Mouse (Mus musculus) heart, postnatal 10 days (tissue): ENCODE results near the gene Acsm1. TPM values are rescaled to one million over a fixed set of nuclear protein-coding genes. Genes with fewer than 3 reads are reported as not detected.

ENCODE experiments used
- DNase-seq, 2 experiments: peaks; one replicate each; pipeline ENCODE4 v3.0.0; 2021
- intact Hi-C: fragments of 180-260 bp; cut with DNase I; formaldehyde crosslinking; loops from one replicate; pipeline ENCODE4 v1.15.1; 2025
- total RNA-seq, 2 experiments: library from RNA; stranded (reverse); gene quantifications; 2 replicates each; pipeline ENCODE4 v1.2.3; 2021

The Acsm1 gene
- total RNA-seq, 2 experiments from 2014 or later: not detected

- DNase-seq: no peak
- intact Hi-C loops: loop anchor here (5.0 to 10.0 kb wide), 3 partner anchors 132 to 434 kb away; partner anchors contain the start of genes Acsm5 and Tmem159
Observed at GRCm38 (mm10) chr7:119670395-119670794, 63.6 kb downstream of the Acsm1 start.

- intact Hi-C loops: loop anchor here (5.0 to 10.0 kb wide), 3 partner anchors 131 to 434 kb away; partner anchors contain the start of genes Acsm5 and Tmem159
- no peak for DNase-seq
Observed at GRCm38 (mm10) chr7:119670925-119671324, 64.1 kb downstream of the Acsm1 start.

DNA sequence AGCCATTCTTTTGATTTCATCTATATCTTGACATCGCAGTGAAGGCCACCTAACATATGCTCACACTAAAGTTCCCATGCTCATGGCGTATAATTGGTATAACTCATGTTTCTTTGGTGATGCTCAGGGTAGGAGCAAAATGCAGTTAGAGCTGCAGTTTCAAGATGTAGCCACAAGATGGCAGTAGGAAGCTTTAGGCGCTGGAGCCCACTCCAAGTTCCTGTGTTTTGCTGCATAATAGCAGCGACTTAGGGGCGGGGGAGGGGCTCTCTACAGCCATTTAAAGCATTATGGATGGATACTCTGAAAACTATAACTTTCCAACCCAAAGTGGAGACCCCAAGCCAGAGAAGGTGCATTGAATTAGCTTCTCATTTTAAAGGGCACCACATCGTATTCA lies 66.6 kb downstream of the Acsm1 start:
- DNase-seq: peak; percentile 28 to 40

DNA sequence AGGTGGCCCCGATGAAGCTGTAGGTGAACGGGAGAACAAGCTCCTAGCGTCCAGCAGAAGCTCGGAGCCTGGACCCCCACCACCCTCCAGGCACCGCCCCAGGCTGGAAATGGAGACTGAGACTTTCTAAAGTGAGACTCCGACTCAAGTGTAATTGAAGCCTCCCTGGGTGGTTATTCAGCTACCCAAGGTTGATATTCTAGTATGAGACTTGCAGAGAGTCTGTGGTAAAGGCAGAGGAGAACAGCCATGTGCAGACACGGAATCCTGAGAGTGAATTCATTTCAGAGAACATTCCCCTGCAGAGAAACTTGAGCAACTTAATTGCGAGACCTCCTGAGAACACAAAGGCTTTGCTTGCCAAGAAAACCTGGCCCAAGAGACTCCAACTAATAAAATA lies 73.3 kb downstream of the Acsm1 start:
- intact Hi-C loops: no loop called here
- DNase-seq: no peak

More for the DNA sequence above, 66.6 kb downstream of the Acsm1 start:
- intact Hi-C loops: loop anchor here (2.0 to 10.0 kb wide), 4 partner anchors 129 to 653 kb away; partner anchors contain the start of genes Acsm5 and Tmem159

- no peak for DNase-seq
- intact Hi-C loops: no loop called here
Observed at GRCm38 (mm10) chr7:119682699-119683098, 75.9 kb downstream of the Acsm1 start.

GRCm38 (mm10) chr7:119689726-119690125 lies 82.9 kb downstream of the Acsm1 start, which contains the start of gene Acsm4:
Gene Acsm4 (plus strand): TSS chr7:119690026.
- no peak for DNase-seq
- intact Hi-C loops: no loop called here

DNA sequence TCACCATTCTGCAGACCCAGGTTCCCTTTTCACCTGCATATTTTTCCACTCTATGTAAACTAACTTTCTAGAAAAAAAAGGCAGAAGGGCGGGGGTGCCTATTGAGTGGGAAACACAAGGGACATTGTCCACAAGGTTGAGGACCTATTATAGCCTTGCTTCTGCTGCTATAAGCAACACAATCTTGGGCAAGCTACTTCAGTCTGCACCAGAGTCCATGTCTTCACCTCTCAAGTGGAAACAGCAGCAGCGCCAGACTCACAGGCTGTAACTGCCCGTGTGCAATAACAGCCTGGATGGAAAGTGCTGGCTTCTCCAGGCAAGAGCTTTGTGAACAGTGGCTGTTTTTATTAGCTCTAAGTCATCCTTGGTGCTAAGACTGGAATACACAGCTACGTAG lies 85.5 kb downstream of the Acsm1 start:
- intact Hi-C loops: no loop called here

GRCm38 (mm10) chr7:119694926-119695325 lies 88.1 kb downstream of the Acsm1 start:
- intact Hi-C loops: no loop called here
- no peak for DNase-seq

More for the DNA sequence above, 85.5 kb downstream of the Acsm1 start:
- no peak for DNase-seq

Other genes starting within 250 kb of the Acsm1 start
- under 1 TPM in 1 of 2 experiments, not detected in 1; 0.14 TPM for gene Gp2, start 147.7 kb upstream of the Acsm1 start, total RNA-seq
- not detected for gene Umod, start 127.7 kb upstream of the Acsm1 start, total RNA-seq
- gene Acsm5, start 87.6 kb upstream of the Acsm1 start, total RNA-seq: under 1 TPM; 0.38 to 0.55 TPM
- gene Pdilt, start 83.5 kb upstream of the Acsm1 start, total RNA-seq: not detected
- gene Acsm2, start 52.7 kb upstream of the Acsm1 start, total RNA-seq: not detected
- not detected for gene Acsm4, start 83.0 kb downstream of the Acsm1 start, total RNA-seq
- gene Thumpd1, start 113.8 kb downstream of the Acsm1 start, total RNA-seq: 10 to 100 TPM; 21.1 to 22.8 TPM
- gene Acsm3, start 153.9 kb downstream of the Acsm1 start, total RNA-seq: under 1 TPM; 0.62 to 0.67 TPM
- gene Rexo5, start 187.0 kb downstream of the Acsm1 start, total RNA-seq: 1 to 10 TPM; 3.5 to 6.0 TPM
- gene Eri2, start 187.0 kb downstream of the Acsm1 start, total RNA-seq: 1 to 10 TPM; 3.8 to 4.8 TPM